Mouse (Mus musculus) stomach, postnatal 0 days (tissue): ENCODE data around the gene Ntn1. TPM values are rescaled to one million over a fixed set of nuclear protein-coding genes. Genes with fewer than 3 reads are reported as not detected.

Experiments
- ATAC-seq: fragments of 200-750 bp; cut with Nextera tagmentation; 2 replicates; pipeline ENCODE4 v1.8.0; 2017; ENCODE audit not compliant: low FRiP score, low TSS enrichment
- DNase-seq: peaks from one replicate; pipeline ENCODE4 v3.0.0-alpha.2; 2016; ENCODE audit warnings: low spot score
- H3K27ac ChIP-seq: fragments of 300-500 bp; sonication (generic); replicated peaks from 2 replicates; pipeline ENCODE4 v1.5.1; 2014; ENCODE audit warnings: mild to moderate bottlenecking, control low read depth
- H3K27me3 ChIP-seq: fragments of 300-500 bp; sonication (generic); 2 replicates; pipeline ENCODE4 v1.6.1; 2014; ENCODE audit warnings: low read length; ENCODE audit not compliant: control insufficient read depth, insufficient read depth
- H3K36me3 ChIP-seq: fragments of 300-500 bp; sonication (generic); 2 replicates; pipeline ENCODE4 v1.6.1; 2014; ENCODE audit warnings: low read length, mixed read lengths; ENCODE audit not compliant: control insufficient read depth, insufficient read depth
- H3K4me1 ChIP-seq: fragments of 300-500 bp; sonication (generic); replicated peaks from 2 replicates; pipeline ENCODE4 v1.6.1; 2014; ENCODE audit warnings: antibody characterized with exemption; ENCODE audit not compliant: control insufficient read depth, insufficient read depth
- H3K4me2 ChIP-seq: fragments of 300-500 bp; sonication (generic); replicated peaks from 2 replicates; pipeline ENCODE4 v1.6.1; 2014; ENCODE audit warnings: low read depth, mild to moderate bottlenecking, control low read depth, moderate library complexity
- H3K4me3 ChIP-seq: fragments of 300-500 bp; sonication (generic); 2 replicates; pipeline ENCODE4 v1.5.1; 2014; ENCODE audit warnings: low read depth, low read length, control low read depth
- H3K9ac ChIP-seq: fragments of 300-500 bp; sonication (generic); 2 replicates; pipeline ENCODE4 v1.6.1; 2014; ENCODE audit warnings: mild to moderate bottlenecking, low read length, control low read depth, mixed read lengths
- H3K9me3 ChIP-seq: fragments of 300-500 bp; sonication (generic); 2 replicates; pipeline ENCODE4 v1.6.1; 2016; ENCODE audit warnings: low read length; ENCODE audit not compliant: control insufficient read depth
- CTCF ChIP-seq: IDR thresholded peaks from 2 replicates; pipeline ENCODE4 v1.5.1; 2016; ENCODE audit warnings: antibody characterized with exemption, low read depth, mild to moderate bottlenecking, moderate library complexity
- EP300 ChIP-seq: optimal IDR thresholded peaks from 2 replicates; pipeline ENCODE3; 2016; ENCODE audit warnings: antibody characterized with exemption
- WGBS: fragments of 180-500 bp; shearing (Covaris S2); extraction: QIAGEN DNeasy Blood & Tissue Kit; methylation state at CpG from one replicate; pipeline ENCODE4 v1.1.7; 2014; 5-methylcytosine and 5-hydroxymethylcytosine counted together
- polyA plus RNA-seq: library from polyadenylated mRNA; unstranded; fragments of >200 nt; fragmentation: Nextera tagmentation; extraction: Ambion mirVana; gene quantifications from 2 replicates; pipeline ENCODE4 v1.2.1, GENCODE M21; 2015

The Ntn1 gene
- polyA plus RNA-seq, 1 experiment from 2014 or later, result 7.4 TPM

DNA sequence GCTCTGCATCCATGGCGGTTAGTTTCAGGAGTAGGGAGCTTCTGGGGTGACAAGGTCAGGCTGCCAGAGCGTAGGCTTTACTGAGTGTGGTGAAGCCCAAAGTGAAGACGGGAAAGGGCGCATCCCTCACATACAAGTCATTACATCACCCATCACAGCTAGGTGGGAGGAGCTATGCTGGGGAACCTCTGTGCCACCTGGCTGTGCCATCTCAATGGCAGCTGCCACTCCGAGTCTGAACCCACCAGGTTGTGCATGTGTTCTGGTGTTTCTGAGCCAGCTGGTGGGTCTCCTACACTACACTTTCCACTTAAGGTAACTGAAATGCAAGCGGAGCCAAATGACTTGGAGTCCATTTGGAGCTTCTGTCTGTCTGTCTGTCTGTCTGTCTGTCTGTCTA lies 172.8 kb downstream of the Ntn1 start:
- no peak overlapping the region for H3K4me2 ChIP-seq
- no peaks in the 10 kb centered on the region for H3K36me3 ChIP-seq
- H3K4me1 ChIP-seq, result 0 out of 2 replicates have a peak, but pooled peaks cover 3% of the 10 kb centered on the region
- 89% methylated on average over 6 of the region's 6 CpGs for WGBS
- H3K9ac ChIP-seq, result no peak overlapping the region
- no peaks in the 10 kb centered on the region for H3K9me3 ChIP-seq
- no peaks in the 10 kb centered on the region for H3K27me3 ChIP-seq
- ATAC-seq (no peak), DNase-seq (no peak)
- no peak for TF ChIP-seq CTCF
- TF ChIP-seq EP300, result no peak
- H3K27ac ChIP-seq, result no peak overlapping the region
- H3K4me3 ChIP-seq, result no peak overlapping the region

DNA sequence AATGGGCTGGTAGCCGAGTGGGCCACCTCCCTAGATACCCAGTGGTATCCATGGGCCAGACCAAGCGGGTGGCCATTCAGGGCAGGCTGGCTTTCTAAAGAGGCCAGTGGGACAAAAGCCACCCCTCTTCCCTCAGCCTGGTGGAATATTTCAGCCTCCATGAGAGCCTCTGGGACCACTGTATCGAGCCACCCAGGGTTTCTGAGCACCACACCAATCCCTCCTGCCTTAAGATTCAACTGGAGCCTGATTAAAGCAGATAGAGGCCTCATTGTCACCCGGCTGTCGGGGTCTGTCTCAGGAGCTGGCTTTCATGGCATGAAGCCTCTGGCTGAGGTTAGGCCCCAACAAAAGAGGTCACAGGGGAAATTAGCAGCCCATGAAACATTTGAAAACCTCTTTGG lies 174.0 kb downstream of the Ntn1 start:
- no peak for ATAC-seq
- no peak overlapping the region for H3K4me2 ChIP-seq
- no peaks in the 10 kb centered on the region for H3K9me3 ChIP-seq
- H3K4me3 ChIP-seq, result no peak overlapping the region
- no peak overlapping the region for H3K27ac ChIP-seq
- TF ChIP-seq CTCF (no peak), EP300 (no peak)
- H3K36me3 ChIP-seq, result no peaks in the 10 kb centered on the region
- H3K9ac ChIP-seq, result no peak overlapping the region
- no peaks in the 10 kb centered on the region for H3K27me3 ChIP-seq
- no peak for DNase-seq
- H3K4me1 ChIP-seq, result 0 out of 2 replicates have a peak, but pooled peaks cover 3% of the 10 kb centered on the region
- WGBS, result 85% methylated on average over 5 of the region's 5 CpGs

DNA sequence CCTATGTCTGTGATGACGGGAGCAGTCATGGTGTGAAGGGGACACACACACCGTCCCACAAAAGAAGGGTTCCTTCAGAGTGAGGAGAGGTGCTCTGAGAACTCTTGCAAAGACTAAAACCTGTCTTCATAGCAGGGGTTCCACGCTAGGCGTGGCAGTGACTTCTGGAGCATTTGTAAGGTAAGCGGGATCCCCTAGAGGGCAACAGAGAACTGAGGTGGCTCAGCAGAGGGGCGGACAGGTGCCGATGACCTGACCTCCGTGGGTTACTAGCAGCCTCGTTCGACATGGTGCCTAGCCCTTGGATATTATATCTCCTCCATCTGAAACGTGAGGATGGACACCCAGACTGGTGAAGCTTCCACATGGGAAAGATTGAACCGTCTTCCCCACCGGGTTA lies 177.5 kb downstream of the Ntn1 start:
- Histone ChIP-seq H3K27me3 (no peaks in the 10 kb centered on the region), H3K36me3 (no peaks in the 10 kb centered on the region), H3K9ac (no peak overlapping the region), H3K4me2 (no peak overlapping the region), H3K9me3 (no peaks in the 10 kb centered on the region), H3K4me3 (no peak overlapping the region), H3K27ac (no peak overlapping the region), H3K4me1 (no peaks in the 10 kb centered on the region)
- TF ChIP-seq CTCF (peak; percentile 42), EP300 (no peak)
- DNase-seq, result no peak
- 62% methylated on average over 13 of the region's 13 CpGs for WGBS
- ATAC-seq, result no peak

DNA sequence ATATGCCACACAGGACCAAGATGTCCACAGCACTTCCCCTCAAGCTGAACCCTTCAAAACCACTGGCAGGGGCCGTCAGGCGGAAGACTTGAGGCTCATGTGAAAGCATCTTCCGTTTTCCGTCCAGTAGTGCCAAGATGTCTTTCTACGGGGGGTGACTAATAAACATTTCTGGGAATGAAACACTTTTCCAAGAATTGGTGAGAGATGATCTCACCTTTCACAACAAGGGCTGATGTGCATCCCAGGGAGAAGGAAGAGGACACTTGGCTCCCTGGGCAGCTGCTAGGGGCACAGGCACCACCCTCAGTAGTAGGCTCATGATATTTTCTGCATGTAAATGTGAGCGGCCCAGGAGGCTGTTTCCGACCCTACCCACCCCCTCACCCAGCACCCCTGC lies 178.4 kb downstream of the Ntn1 start:
- no peaks in the 10 kb centered on the region for H3K4me1 ChIP-seq
- H3K4me3 ChIP-seq, result no peak overlapping the region
- H3K4me2 ChIP-seq, result no peak overlapping the region
- DNase-seq (no peak), ATAC-seq (no peak)
- H3K9me3 ChIP-seq, result no peaks in the 10 kb centered on the region
- 0 out of 2 replicates have a peak overlapping the region, but pooled peaks have one; percentile 8 for H3K27ac ChIP-seq
- TF ChIP-seq EP300 (no peak), CTCF (no peak)
- no peaks in the 10 kb centered on the region for H3K27me3 ChIP-seq
- WGBS, result 71% methylated on average over 7 of the region's 7 CpGs
- H3K9ac ChIP-seq, result no peak overlapping the region
- H3K36me3 ChIP-seq, result no peaks in the 10 kb centered on the region

DNA sequence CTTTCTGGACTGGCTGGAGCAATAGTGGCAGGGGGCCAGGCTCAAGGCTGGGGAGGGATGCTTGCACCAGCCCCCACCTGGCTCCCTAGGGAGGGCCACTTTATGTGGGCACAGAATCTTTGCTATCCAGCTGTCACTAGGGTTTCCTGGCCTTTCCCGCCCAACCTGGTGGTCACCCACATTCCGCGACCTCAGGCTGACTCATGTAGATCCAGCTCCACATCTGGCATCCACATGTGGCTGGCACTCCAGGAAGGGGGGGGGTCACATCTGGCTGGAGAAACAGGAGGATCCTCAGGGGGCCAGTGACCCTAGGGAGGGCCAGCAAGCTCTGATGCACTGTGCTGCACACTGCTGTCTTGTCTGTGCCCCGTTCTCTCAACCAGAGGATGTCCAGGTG lies 179.9 kb downstream of the Ntn1 start:
- Histone ChIP-seq H3K4me2 (no peak overlapping the region), H3K4me3 (no peak overlapping the region), H3K27ac (no peak overlapping the region), H3K27me3 (no peaks in the 10 kb centered on the region), H3K9me3 (no peaks in the 10 kb centered on the region), H3K4me1 (peaks cover 4% of the 10 kb centered on the region; the same call in 1 of the 2 replicates), H3K9ac (no peak overlapping the region), H3K36me3 (no peaks in the 10 kb centered on the region)
- WGBS, result 91% methylated on average over 4 of the region's 4 CpGs
- TF ChIP-seq EP300 (no peak), CTCF (no peak)
- DNase-seq (no peak), ATAC-seq (no peak)

DNA sequence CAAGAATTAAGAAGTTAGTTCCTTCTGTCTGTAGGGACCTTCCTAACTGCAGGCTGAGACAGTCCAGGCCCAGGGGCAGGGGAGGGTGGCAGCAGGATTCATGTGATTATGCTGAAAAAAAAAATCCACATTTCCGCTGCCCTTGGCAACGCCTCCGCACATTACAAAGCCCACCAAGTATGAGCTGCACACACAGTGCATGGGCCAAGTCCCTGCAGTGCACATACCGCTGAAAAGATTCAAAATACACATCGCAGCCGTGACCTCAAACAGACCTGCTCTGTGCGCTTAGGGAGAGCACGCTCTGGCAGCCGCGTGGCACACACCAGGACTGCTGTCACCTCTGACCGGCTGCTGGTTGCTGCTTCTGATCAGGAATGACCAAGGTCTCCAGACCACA lies 184.6 kb downstream of the Ntn1 start:
- Histone ChIP-seq H3K36me3 (no peaks in the 10 kb centered on the region), H3K27me3 (no peaks in the 10 kb centered on the region), H3K4me2 (no peak overlapping the region), H3K4me3 (no peak overlapping the region), H3K9me3 (no peaks in the 10 kb centered on the region), H3K27ac (peak overlapping the region; percentile 41; the same call in 1 of the 2 replicates), H3K4me1 (peaks cover 7% of the 10 kb centered on the region), H3K9ac (no peak overlapping the region)
- 36% methylated on average over 11 of the region's 11 CpGs for WGBS
- TF ChIP-seq EP300 (no peak), CTCF (no peak)
- DNase-seq (peak; percentile 31), ATAC-seq (no peak)
